Mouse (Mus musculus) neutrophil, adult 83 days (primary cell): ENCODE data around the gene Ltbp2. TPM values are rescaled to one million over a fixed set of nuclear protein-coding genes. Genes with fewer than 3 reads are reported as not detected.

Source experiments
- total RNA-seq, 2 experiments: library from RNA; stranded (reverse); gene quantifications; one replicate each; pipeline ENCODE4 v1.2.4; 2023

The Ltbp2 gene
- under 1 TPM; 0.18 to 0.28 TPM for total RNA-seq

GRCm38 (mm10) chr12:84876481-84877121 lies at the start of gene Ltbp2:
TSS of gene Ltbp2 (minus strand) at chr12:84876532.

GRCm38 (mm10) chr12:84772726-84773441 lies 103.4 kb downstream of the Ltbp2 start, which contains the start of the genes Npc2 and Isca2:
TSS of gene Npc2 (minus strand) at chr12:84773152.
TSS of gene Isca2 (plus strand) at chr12:84773251.

Other genes with a start within 250 kb of the Ltbp2 start
- gene Vrtn, start 235.5 kb downstream of the Ltbp2 start, total RNA-seq = not detected
- not detected for gene Syndig1l, start 177.7 kb downstream of the Ltbp2 start, total RNA-seq
- gene Npc2, start 103.4 kb downstream of the Ltbp2 start, total RNA-seq = 100 to 1,000 TPM; 104 to 107 TPM
- 10 to 100 TPM; 34.1 to 35.7 TPM for gene Isca2, start 103.3 kb downstream of the Ltbp2 start, total RNA-seq
- 10 to 100 TPM; 41.9 to 44.0 TPM for gene Fcf1, start 94.4 kb upstream of the Ltbp2 start, total RNA-seq
- gene Arel1, start 94.4 kb upstream of the Ltbp2 start, total RNA-seq = 10 to 100 TPM; 38.3 to 41.5 TPM
- 10 to 100 TPM; 31.4 to 32.7 TPM for gene Ylpm1, start 119.8 kb upstream of the Ltbp2 start, total RNA-seq
- gene Prox2, start 234.2 kb upstream of the Ltbp2 start, total RNA-seq = 1 to 10 TPM; 5.7 to 7.3 TPM
- gene Dlst, start 234.3 kb upstream of the Ltbp2 start, total RNA-seq = 100 to 1,000 TPM; 247 to 279 TPM